Mouse (Mus musculus): ENCODE data around the gene Sppl2c.
"Not testable (repeated sequence)": the region's sequence is repeated elsewhere in the genome, so short reads cannot be mapped to it uniquely, and the experiment has no call there.

The Sppl2c gene

DNA sequence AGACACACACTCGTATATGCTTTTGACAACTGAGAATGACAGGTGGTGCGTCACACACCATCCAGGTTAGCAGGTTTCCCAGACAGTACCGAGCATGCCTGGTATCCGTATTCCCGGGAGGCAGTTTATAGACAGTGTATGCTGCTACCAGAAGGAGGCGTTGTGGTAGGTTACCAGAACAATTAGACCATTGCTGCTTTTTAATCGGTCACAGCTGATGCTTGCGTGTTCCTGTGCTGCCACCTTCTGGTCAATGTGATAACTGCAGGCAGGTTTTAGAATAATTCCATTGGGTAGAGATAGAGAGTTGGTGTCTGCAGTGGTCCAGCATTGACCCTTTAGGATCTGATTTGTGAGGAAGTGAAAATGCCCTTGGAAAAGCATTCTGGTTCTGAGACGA lies 9.7 kb downstream of the Sppl2c start:
- DNase-seq (ENCODE audit: low spot score in 2 of 2), result peak; percentile 64 to 66

DNA sequence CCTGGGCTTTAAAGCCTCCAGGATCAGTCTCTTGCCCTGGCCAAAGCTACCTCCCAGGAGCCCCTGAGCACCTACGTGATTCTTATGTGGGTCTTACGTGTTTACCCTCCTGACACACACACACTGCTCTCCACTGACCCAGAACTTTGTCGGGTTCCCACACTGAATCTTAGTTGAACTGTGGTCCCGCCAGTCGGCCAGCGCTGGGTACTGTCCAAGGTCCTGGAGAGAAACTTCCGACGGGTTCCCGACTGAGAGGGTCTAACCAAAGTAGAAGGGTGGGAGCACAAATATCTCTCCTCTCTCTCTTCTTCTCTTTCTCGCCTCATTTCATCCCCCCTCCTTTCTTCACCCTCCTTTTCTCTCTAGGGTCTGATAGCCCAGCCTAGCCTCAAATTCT lies 11.7 kb downstream of the Sppl2c start:
- no peak for DNase-seq (ENCODE audit: low spot score in 2 of 2)

DNA sequence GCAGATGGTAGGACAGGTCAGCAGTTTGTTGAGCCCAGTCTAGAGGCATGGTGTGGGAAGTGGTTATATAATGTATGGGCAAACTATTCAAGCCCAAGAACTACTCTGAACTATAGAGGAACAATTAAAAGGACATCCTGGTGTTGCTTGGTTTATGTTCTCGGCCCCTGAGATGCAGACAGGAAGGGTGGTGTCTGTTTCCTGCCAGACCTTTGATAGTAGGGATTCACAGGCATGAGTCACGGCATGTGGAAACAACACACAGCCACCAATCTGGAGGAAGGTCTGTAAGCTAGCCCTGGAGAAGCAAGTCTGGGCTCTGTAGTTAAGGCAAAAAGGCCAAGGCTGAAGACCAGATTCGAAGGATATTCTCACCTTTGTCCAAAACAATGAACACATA lies 17.1 kb downstream of the Sppl2c start:
- no peak for DNase-seq (ENCODE audit: low spot score in 2 of 2)

DNA sequence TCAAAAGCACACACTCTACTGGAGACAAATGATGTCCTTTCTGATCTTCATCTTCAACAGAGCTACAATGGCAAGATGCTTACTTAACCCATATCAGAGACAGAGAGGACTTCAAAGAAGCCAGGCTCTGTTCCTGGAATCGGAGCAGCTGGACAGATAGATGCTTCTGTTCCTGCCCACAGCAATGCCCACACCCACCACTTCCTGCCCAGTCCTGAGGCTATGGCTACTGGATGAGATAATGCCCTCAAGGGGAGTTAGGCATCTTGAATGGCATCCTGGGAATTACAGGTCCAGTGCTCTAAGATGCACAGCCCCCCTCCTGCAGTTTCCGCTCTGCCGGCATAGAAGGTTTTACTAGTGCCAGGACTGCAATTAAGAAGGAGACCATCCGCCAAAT lies 20.4 kb downstream of the Sppl2c start:
- no peak for DNase-seq (ENCODE audit: low spot score in 2 of 2)

DNA sequence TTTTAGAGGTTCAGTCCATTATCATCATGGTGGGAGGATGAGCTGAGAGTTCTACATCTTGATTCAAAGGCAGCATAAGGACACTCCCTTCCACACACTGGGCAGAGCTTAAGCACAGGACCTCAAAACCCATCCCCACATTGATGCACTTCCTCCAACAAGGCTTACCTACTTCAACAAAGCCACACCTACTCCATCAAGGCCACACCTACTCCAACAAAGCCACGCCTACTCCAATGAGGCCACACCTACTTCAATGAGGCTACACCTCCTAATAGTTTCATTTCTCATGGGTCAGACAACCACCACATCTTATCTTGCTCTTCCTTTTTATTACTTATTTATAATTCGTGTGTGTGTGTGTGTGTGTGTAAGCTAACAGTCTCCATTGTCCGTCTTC lies 22.9 kb downstream of the Sppl2c start:
- no peak for DNase-seq (ENCODE audit: low spot score in 2 of 2)

DNA sequence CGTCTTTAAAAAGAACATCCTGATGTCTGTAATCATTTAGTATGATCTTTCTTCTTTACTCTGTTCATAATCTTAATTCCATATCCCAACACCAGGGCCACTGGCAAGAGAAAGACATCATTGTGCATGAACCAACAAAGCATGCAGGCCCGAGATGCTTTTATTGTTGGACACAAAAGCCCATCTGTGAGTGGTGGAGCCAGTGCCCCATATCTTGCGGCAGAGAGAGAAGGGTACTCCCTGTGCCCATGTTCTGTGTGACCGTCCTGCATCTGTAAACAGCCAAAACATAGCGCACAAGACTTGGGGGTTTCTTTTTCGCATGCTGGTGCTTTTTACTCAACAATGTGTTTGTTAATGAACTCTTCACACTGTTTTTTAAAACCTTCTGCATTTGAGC lies 25.1 kb downstream of the Sppl2c start:
- DNase-seq (ENCODE audit: low spot score in 2 of 2), result no peak

DNA sequence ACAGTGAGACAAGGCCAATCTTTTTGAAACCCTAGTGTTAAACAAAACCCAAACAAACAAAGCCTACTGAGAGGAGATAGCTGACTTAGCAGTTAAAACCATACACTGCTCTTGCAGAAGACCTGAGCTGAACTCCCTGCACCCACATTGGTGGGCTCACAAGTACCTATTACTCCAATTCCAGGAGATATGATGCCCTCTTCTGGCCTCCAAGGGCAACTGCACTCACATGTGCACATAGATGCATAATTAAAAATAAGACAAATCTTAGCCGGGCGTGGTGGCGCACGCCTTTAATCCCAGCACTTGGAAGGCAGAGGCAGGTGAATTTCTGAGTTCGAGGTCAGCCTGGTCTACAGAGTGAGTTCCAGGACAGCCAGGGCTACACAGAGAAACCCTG lies 28.0 kb downstream of the Sppl2c start:
- DNase-seq (ENCODE audit: low spot score in 2 of 2), result not testable (repeated sequence)

DNA sequence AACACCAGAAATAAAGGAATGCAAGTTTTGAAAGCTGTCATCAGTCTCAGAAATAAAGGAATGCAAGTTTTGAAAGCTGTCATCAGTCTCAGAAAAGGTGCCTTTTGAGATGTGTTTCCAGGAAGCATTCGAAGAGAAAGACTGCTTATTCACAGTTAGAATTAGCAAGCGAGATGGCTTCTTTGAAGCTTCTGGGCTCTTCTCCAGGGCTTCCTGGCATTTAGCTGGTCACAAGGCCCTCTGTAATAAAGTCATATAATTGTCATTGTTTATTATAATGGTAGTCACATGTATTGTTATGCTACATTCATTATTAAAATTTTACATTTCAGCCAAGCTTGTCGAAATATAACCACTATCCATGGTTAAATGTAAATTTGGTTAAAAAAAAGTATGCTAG lies 31.9 kb downstream of the Sppl2c start:
- no peak for DNase-seq (ENCODE audit: low spot score in 2 of 2)

DNA sequence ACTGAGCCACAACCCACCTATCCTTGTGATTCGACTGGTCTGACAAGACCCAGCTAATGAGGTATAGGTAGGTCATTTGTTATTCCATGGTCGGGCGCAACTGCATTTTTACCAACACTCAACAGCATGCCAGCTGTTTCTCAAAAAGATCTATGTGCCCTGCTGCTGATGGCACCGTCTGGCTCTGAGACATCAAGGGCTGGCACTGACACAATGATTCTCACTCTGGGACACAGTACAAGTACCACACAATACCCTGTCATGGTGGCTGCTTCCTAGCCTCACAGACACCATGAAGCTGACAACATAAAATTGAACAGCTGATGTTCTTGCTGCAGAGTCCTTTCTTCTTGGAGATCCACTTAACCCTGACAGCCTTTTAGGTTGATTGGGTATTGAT lies 34.2 kb downstream of the Sppl2c start:
- no peak for DNase-seq (ENCODE audit: low spot score in 2 of 2)

DNA sequence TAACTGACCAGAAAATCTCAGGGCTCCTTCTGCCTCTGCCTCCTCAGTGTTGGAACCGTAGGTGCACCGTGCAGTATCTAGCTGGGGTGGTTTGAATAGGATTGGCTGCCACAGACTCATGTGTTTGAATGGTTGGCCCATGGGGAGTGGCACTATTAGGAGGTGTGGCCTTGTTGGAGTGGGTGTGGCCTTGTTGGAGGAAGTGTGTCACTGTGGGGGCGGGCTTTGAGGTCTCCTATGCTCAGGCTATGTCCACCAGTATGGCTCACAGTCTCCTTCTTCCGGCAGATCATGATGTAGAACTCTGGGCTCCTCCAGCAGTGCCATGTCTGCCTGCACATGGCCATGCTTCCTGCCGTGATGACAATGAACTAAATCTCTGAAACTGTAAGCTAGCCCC lies 35.6 kb downstream of the Sppl2c start:
- no peak for DNase-seq (ENCODE audit: low spot score in 2 of 2)

DNA sequence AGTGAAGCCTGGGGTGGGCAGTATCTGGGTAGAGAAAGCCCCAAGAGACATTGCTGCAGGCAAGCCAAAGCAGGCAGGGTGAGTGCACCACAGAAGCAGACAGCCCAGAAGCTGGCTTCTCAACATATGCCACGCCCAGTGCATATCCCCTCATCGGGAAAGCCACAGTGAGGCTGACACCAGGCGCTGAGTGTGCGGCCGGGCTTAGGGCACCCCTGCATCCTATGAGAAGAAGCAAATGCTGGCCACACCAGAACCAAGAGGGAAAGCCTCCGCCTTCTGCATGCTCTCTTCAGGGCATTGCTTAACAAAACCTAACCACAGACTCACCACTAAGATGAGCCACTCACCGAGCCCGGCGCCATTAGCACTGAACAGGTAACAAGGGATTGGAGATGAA lies 37.2 kb downstream of the Sppl2c start:
- DNase-seq (ENCODE audit: low spot score in 2 of 2), result no peak

DNA sequence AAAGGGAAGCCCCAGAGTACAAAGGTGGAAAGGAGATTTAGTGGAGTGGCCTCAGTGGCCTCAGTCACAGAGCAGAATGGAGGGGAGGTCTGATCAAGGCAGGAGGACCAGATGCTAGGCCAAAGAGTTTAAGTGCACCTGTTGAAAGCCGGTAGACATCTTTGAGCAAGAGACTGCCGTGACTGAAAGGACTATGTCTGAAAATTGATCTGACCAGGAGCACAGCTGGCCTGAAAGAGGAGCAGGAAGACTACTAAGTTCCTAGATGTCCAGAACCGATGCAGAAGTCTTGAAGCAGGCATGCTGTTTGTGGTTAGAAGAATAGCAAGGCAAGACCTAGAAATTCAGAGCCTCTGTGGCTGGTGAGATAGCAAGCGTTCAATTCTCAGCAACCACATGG lies 43.3 kb downstream of the Sppl2c start:
- DNase-seq (ENCODE audit: low spot score in 2 of 2), result no peak

DNA sequence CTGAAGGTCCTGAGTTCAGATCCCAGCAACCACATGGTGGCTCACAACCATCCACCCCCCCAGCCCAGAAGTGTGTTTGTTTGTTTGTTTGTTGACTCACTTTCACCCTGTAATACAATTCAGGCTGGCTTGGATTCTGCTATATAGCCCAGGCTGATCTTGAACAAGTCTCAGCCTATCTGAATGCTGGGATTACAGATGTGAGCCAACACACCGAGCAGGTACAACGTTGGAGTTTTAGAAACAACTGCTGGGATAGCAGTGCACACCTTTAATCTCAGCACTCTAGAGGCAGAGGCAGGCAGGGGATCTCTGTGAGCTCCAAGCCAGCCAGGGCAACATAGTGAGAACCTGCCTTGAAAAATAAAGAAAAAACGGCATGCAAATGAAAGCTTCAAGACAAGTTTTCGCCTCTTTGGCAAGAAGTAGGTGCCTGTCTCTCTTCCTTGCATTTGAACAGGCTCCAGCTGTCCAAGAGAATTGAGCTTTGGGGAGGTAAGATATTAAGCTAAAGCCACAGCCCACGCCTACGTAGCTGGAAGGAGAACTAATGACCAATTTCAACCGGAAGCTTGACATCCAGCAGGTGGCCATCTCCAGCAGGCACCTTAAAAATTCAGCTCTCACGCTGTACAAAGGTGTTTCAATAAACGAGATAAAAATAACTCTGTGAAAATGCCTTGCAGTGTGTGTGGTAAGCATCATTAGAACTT lies 44.1 kb downstream of the Sppl2c start:
- no peak for DNase-seq (ENCODE audit: low spot score in 2 of 2)

DNA sequence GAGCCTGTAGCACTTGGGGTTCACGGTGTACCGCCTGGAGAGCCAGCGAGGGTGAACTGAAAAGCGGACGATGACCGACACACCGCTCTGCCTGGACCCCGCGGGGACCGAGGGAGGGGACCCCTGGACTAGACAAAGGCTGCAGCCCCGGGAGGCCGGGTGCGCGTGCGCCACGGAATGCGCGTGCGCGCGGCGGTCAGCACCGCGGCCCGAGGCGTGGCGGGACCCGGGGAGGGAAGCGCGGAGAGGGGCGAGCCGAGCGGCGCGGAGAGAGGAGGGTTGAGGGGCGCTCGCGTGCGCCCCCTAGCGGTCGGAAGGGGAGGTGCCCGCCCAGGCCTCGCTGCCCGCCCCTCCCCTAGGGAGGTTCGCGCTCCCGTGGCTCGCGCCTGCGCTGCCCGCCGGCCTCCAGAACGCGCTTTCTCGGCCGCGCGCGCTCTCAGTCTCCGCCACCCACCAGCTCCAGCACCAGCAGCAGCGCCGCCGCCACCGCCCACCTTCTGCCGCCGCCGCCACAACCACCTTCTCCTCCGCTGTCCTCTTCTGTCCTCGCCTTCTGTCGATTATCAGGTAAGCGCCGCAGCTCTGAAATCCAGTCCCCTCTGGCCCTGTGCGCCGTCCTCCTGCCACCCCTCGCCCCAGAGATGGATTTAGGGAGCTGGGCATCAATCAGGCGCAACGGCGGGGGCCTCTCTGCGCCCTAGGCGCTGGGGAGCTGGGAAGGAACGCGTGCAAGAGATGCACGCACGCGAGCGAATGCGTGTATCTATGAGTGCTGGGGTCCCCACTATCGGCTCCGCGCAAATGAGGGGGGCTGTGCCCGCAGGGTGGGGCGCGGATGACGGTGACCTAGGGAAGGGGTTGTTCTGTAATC lies 45.1 kb downstream of the Sppl2c start, which contains the start of gene Mapt:
Gene Mapt (plus strand): TSS at position 350 of the 871 bp plus-strand sequence.
- peak; percentile 79 to 81 for DNase-seq (ENCODE audit: low spot score in 2 of 2)

DNA sequence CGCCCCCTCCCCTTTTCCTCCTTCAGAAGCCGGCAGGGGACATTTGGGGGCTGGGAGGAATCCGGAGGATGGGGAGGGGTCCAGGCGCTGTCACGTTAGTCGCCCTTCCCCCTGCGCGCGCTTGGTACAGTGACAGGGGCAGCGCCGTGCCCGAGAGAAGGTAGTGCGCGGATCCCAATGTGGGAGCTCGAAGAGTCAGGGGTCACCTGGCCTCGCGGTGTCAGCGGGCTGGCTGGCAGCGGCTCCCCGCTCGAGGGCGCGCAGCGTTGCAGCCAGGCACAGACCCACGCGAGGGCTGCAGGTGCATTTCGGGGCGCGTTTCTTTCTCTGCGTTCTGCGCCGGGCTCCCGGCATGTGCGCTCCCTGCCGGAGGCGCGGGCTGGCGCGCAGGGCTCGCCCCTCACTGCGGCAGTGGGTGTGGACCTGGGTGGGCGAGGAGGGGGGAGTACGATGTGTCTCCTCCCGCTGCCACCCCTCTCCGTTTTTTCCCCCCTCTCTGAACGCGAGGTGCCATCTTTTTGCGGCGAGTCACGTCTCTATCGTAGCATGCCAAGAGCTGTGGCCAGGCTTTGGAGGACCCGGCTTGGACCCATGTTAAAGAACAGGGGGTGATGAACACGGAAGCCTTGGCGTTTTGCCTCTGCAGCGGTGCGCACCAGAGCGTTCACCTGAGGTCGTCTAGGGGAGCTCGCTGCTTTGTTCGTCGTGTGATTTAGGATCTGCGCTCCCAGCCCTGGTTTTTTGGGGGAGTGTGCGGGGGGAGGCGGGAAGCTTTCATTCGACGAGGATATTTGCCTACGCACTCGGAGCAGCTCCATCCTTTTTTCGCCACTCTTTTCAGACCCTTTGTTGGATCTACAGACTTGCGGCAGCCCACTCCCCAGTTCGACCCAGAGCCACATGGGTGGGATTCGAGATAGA lies 46.3 kb downstream of the Sppl2c start:
- no peak for DNase-seq (ENCODE audit: low spot score in 2 of 2)

DNA sequence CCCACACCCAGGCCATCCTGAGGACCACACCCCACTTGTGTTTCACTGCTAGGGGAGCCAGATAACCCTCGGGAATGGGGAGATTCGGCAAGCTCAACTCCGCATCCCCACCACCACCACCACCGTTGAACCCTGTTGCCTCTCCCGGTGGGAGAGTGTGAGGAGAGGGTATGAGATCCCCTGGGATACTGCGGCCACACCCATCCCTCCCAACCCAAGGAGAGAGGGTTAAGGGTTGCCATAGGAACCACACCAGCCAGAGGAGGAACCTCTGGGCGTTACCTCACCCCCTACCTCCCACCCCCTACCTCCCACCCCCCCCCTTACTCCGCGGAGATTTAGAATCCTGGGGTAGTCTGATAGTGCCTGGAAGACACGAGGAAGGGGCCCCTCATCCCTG lies 47.0 kb downstream of the Sppl2c start:
- no peak for DNase-seq (ENCODE audit: low spot score in 2 of 2)

DNA sequence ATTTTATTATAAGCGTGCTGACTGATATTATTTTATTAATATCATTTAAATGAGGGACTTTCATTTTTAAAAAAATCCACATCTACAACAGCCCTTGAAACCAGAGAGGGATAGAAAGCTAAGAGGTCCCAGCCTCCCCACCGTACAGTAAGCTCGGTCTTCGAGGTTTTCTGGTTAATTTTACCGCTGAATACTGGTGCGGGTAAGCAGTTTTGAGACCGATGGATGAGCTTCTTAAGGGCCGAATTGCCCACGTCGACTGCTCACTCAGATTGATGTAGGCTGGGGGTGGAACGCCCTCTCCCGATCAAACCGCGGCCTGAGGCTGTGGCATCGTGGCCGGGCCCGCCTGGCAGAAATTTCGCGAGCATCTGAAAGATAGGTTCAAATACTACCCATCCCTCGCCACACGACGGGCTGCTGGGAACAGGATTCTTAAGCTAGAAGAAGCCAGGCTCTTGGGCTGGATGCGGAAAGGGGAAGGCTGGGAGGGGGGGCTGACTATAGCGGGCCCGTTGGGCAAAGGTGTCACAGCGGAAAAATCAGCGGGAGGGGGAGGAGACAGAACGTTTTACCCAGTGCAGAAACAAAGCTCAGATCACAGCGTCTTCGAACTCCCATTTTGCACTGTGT lies 47.6 kb downstream of the Sppl2c start:
- no peak for DNase-seq (ENCODE audit: low spot score in 2 of 2)

DNA sequence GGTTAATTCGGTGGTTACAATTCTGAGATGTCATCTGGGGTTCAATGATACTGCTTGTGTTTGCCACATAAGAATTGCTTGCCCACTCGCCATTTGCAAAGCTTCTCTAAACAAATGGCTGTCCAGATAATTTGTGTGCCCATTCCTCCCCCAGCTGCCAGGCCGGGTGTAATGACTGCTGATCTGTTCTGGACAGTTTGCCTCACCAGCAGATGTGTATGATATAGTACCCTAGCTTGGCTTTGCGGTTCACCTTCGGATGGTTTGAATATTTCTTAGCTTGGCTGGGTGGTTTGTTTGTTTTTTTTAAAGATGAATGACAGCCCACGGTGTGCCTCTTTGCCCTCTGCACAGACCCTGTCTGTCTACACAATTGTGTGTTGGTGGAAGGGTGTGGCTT lies 48.6 kb downstream of the Sppl2c start:
- no peak for DNase-seq (ENCODE audit: low spot score in 2 of 2)

DNA sequence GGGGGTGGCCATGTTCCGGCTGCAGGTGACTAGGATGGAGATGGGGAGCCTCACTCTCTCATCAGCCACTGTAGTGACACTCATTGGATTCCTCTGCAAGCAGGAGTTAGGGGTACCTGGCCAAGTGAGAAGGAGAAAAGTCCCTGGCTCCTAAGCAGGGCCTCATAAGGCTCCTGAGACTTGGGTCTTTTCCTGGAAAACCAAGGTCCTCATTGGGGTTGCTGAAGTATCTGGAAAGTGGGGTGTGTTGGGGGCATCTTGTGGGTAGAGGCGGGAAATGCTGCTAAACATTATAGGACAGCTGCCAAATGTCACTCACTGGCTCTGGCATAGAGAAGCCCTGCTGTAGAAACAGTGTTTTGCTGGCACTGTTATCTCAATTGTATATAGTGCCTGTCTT lies 49.8 kb downstream of the Sppl2c start:
- DNase-seq (ENCODE audit: low spot score in 2 of 2), result no peak

DNA sequence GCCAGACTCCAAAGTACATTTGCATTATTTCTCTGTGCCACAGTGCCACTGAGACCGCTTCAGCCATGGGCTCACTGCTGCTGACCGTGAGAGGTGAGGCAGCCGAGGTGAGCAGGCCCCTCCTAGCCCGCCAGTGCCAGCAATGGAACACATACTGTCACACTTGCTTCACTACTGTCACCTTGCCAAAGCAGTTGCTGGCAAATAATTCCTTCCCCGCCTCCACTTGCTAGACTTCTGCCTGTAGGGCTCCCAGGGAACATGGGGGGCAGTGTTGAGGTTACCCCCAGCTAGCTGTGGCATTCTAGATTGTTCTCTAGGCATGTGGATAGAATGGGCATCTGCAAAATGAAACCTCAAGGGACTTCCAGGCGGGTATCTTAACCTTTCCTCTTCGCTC lies 51.1 kb downstream of the Sppl2c start:
- peak in 1 of 2 experiments; percentile 41 for DNase-seq (ENCODE audit: low spot score in 2 of 2)

DNA sequence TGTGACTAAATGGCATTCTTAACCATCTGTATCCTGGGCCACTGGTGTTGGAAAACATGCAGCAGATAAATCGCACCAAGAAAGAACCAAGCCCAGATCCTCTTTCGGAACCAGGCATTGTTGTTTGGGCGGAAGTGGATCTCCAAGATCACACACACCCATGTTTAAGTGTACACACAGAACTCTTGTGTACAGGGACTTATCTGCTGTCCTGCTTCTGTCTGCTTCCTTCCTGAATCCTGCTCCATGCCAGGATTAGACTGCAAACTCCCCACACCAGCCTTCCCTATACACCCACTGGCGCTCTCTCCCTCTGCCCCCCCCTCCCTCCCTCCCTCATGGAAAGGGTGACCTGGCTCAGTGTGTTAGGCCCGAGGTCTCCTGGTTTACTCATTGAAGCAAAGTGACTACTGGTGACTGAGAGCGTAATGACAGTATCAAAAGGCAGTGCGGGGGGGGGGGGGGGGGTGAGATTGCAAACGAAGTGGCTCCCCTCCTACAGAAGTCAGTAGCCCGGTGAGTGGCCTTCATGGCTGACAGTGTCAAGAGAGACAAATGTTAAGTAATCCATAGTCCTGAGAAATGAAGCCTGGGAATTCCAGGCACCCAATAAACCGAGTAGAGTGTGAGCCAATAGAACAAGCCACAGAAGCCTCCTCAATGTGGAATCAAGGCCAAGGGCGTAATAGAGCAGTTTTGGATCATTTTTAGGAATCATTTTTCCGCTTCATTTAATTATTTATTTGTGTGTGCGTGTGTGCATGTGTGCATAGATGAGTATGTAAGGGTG lies 52.0 kb downstream of the Sppl2c start:
- no peak for DNase-seq (ENCODE audit: low spot score in 2 of 2)
